Mouse (Mus musculus) liver, postnatal 0 days (tissue): ENCODE measurements around the gene Itga2b.

ENCODE experiments used
- CTCF ChIP-seq: sonication (generic); IDR thresholded peaks from 2 replicates; pipeline ENCODE4 v1.5.1; 2016; ENCODE audit warnings: antibody characterized with exemption, low read depth
- EP300 ChIP-seq: IDR thresholded peaks from 2 replicates; pipeline ENCODE4 v1.6.1; 2016; ENCODE audit warnings: antibody characterized with exemption, low read depth, mild to moderate bottlenecking

- no peak for TF ChIP-seq CTCF
- no peak for TF ChIP-seq EP300
Measured at GRCm38 (mm10) chr11:102494063-102494650, 24.2 kb upstream of the Itga2b start.
